Mouse (Mus musculus): ENCODE data around the gene Zfp455.
"Not testable (repeated sequence)": the region's sequence is repeated elsewhere in the genome, so short reads cannot be mapped to it uniquely, and the experiment has no call there.

The Zfp455 gene

DNA sequence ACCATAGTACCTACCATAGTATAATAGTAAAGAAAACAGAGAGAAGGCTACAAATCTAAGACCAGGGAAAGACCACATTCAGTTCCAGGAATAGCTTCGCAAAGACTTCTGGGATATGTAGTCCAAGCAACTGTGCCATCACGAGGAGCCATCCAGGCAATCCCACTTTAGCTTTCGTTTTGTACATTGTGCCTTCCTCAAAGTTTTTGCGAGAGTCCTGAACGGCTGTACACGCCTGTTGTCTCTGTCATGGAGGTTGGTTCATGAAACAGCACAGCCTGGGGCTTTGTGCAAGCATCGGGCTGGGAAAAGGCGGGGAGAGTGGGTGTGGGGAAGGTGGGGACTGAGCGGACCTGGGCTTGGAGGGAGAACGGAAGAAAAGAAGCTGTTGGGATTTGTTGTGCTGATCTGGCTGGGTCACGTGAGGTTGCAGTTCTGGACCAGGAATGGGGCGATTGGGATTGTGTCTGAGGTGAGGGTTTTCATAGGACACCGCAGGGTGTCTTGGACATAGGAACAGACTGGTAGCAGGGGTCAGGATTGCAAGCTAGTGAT is at the start of gene Zfp455:
Gene Zfp455, plus strand, starts transcription at position 167 of the 555 bp plus-strand sequence.
- DNase-seq (ENCODE audit: low read depth, low spot score): peak; percentile 43

DNA sequence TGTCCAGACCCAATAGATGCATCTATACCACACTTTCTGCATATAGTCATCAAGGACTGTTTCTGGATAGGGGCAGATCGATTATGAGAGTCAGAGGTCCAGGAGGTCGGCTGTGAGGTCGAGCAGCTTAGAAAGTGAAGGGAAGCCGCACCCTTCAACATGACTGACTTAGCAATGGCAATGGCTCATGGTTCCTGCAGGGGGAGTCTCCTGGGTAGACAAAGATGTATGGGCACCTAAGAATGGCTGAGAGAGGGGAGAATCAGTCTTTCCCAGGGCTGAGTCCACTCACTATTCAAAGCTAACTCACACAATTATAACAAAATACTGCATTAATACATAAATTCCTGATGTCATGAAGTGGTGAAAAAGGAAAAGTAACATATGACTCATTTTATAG is 28.2 kb upstream of the Zfp455 start:
- not testable (repeated sequence) for DNase-seq (ENCODE audit: low read depth, low spot score)

DNA sequence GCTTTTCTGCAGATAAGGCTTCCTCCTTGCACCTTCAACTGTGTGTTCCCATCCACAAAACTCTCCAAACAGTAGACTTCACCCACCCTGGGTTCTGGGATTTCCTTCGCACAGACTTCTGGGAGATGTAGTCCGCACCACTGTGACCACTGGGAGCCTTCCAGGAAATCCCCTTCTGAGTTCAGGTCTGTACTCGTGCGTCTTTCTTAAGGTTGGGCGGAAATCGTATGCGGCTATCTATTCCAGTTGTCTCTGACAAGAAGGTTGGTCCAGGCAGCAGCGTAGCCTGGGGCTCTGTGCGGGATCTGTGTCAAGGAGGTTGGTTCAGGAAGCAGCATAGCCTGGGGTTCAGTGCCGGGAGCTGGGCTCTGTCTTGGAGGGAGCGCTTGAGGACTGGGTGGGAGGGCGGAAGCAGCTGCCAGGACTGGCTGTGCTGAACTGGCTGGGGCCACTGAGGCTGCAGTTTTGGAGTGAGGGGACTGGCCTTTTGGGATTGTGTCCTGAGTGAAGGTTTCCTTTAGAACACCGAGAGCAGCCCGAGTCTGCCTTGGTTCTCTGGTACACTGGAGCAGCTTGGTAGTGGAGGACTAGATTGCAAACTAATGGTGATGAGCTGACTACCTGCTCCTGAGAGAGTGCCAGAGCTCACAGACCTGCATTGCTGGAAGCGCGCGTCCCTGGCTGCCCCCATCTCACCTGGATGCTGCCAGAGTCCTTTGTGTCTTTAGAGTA is 21.1 kb upstream of the Zfp455 start, which contains the start of gene Rsl1:
Gene Rsl1, plus strand, starts transcription at position 192 of the 732 bp plus-strand sequence.
- DNase-seq (ENCODE audit: low read depth, low spot score): peak; percentile 34

DNA sequence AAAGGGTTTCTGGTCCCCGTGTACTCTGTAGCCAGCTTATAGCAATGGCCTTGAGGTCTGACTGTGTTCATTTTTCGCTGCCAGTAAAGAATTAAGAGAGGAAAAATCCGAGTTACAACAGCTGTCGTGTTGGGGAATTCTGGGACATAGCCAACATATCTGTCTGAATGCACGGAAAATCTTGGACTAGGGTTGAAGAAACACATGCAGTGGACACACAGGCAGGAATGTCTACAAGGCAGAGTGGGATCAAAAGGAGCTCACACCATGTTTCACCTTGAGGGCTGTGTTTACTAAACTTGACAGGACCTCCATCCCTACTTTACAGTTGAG is 20.6 kb upstream of the Zfp455 start:
- DNase-seq (ENCODE audit: low read depth, low spot score): no peak

DNA sequence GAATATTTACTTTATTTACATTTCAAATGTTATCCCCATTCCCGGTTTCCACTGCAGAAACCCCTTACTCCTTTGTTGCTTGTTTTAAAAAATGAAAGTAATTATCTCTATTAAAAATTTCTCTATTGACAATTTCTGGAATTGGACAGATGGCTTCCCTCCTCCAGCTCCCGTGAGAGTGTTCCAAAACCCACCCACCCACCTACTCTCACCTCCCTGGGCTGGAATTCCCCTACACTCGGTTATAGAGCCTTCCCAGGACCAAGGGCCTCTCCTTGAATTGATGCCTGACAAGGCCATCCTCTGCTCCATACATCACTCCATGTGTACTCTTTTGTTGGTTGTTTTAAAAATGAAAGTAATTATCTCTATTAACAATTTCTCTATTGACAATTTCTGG is 7.3 kb downstream of the Zfp455 start:
- DNase-seq (ENCODE audit: low read depth, low spot score): no peak

DNA sequence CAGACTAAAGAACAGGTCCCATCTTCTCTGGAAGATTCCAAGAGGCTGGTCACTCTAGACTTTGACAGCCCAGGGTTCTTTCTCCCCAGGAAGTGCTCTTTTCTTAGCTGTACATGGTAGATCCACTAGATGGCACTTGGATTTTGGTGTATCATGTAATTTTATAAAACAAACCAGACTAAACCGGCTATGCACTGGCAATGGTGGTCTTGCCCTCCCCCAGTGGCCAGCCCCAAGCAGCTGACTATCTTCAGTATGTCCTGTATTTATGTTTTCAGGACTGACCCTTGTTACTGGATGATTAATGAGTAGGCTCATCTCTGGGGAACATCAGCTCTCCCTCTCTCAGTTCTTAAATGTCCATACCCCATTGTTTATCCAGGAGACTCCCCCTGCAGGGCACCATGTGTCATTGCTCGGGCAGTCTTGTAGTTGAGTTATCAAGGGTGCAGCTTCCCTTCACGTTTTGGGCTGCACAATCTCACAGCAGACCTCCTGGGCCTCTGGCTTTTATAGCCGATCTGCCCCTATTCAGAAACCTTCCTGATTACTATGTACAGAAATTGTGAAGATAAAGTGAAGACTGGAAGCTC is 19.8 kb downstream of the Zfp455 start:
- no peak for DNase-seq (ENCODE audit: low read depth, low spot score)
